Mouse (Mus musculus): ENCODE measurements around the gene Acad10. TPM values are rescaled to one million over a fixed set of nuclear protein-coding genes. Genes with fewer than 3 reads are reported as not detected.

Gene Acad10
- polyA plus RNA-seq, 1 experiment from 2014 or later: 7.8 TPM

- WGBS: 69% methylated on average over 6 of the region's 6 CpGs
- ATAC-seq: no peak
- Histone ChIP-seq H3K4me2 (ENCODE audit: low read depth, low read length) (no peak overlapping the region), H3K9me3 (ENCODE audit: control insufficient read depth, low read length) (no peaks in the 10 kb centered on the region), H3K27ac (ENCODE audit: low read length) (no peak overlapping the region), H3K4me3 (ENCODE audit: low read length) (no peak overlapping the region), H3K4me1 (ENCODE audit: control insufficient read depth, insufficient read depth, low read length) (peaks cover 27% of the 10 kb centered on the region), H3K9ac (ENCODE audit: low read depth, low read length) (no peak overlapping the region), H3K27me3 (replicated peaks; ENCODE audit: control insufficient read depth, insufficient read depth, low read length) (no peaks in the 10 kb centered on the region), H3K36me3 (ENCODE audit: control insufficient read depth, insufficient read depth, low read length) (no peaks in the 10 kb centered on the region)
Observed at GRCm38 (mm10) chr5:121594714-121595313, 65.5 kb downstream of the Acad10 start.

GRCm38 (mm10) chr5:121593451-121594401 lies 66.6 kb downstream of the Acad10 start, which contains the start of gene Aldh2:
Gene Aldh2 (minus strand): TSS chr5:121593824.
- H3K9ac ChIP-seq (ENCODE audit: low read depth, low read length): peak within 1 kb of the TSS; percentile 87
- WGBS: 4% methylated on average over 47 of the region's 47 CpGs

GRCm38 (mm10) chr5:121592816-121593407 lies 67.4 kb downstream of the Acad10 start:
- H3K27me3 ChIP-seq (replicated peaks; ENCODE audit: control insufficient read depth, insufficient read depth, low read length): no peaks in the 10 kb centered on the region
- peak overlapping the region; percentile 87 for H3K9ac ChIP-seq (ENCODE audit: low read depth, low read length)
- peaks cover 27% of the 10 kb centered on the region for H3K4me1 ChIP-seq (ENCODE audit: control insufficient read depth, insufficient read depth, low read length)
- peak overlapping the region; percentile 87 for H3K4me3 ChIP-seq (ENCODE audit: low read length)
- H3K9me3 ChIP-seq (ENCODE audit: control insufficient read depth, low read length): no peaks in the 10 kb centered on the region
- H3K36me3 ChIP-seq (ENCODE audit: control insufficient read depth, insufficient read depth, low read length): no peaks in the 10 kb centered on the region
- 4% methylated on average over 33 of the region's 33 CpGs for WGBS
- H3K4me2 ChIP-seq (ENCODE audit: low read depth, low read length): peak overlapping the region; percentile 92
- H3K27ac ChIP-seq (ENCODE audit: low read length): peak overlapping the region; percentile 87
- ATAC-seq: peak; percentile 63

More at GRCm38 (mm10) chr5:121593451-121594401, 66.6 kb downstream of the Acad10 start, which contains the start of gene Aldh2:
- no peaks in the 10 kb centered on the region for H3K9me3 ChIP-seq (ENCODE audit: control insufficient read depth, low read length)
- H3K4me3 ChIP-seq (ENCODE audit: low read length): peak within 1 kb of the TSS; percentile 87
- peak within 1 kb of the TSS; percentile 87 for H3K27ac ChIP-seq (ENCODE audit: low read length)
- no peaks in the 10 kb centered on the region for H3K27me3 ChIP-seq (replicated peaks; ENCODE audit: control insufficient read depth, insufficient read depth, low read length)
- ATAC-seq: peak; percentile 90
- peak within 1 kb of the TSS; percentile 92 for H3K4me2 ChIP-seq (ENCODE audit: low read depth, low read length)
- peaks cover 27% of the 10 kb centered on the region for H3K4me1 ChIP-seq (ENCODE audit: control insufficient read depth, insufficient read depth, low read length)
- H3K36me3 ChIP-seq (ENCODE audit: control insufficient read depth, insufficient read depth, low read length): no peaks in the 10 kb centered on the region

GRCm38 (mm10) chr5:121592064-121592815 lies 68.1 kb downstream of the Acad10 start:
- Histone ChIP-seq H3K4me1 (ENCODE audit: control insufficient read depth, insufficient read depth, low read length) (peaks cover 27% of the 10 kb centered on the region), H3K27ac (ENCODE audit: low read length) (no peak overlapping the region), H3K27me3 (replicated peaks; ENCODE audit: control insufficient read depth, insufficient read depth, low read length) (no peaks in the 10 kb centered on the region), H3K36me3 (ENCODE audit: control insufficient read depth, insufficient read depth, low read length) (no peaks in the 10 kb centered on the region), H3K9me3 (ENCODE audit: control insufficient read depth, low read length) (no peaks in the 10 kb centered on the region), H3K9ac (ENCODE audit: low read depth, low read length) (0 out of 2 replicates have a peak overlapping the region, but pooled peaks have one; percentile 87), H3K4me2 (ENCODE audit: low read depth, low read length) (peak overlapping the region; percentile 92), H3K4me3 (ENCODE audit: low read length) (peak overlapping the region; percentile 87)
- ATAC-seq: no peak
- WGBS: 66% methylated on average over 11 of the region's 11 CpGs

GRCm38 (mm10) chr5:121591417-121592063 lies 68.8 kb downstream of the Acad10 start:
- Histone ChIP-seq H3K27me3 (replicated peaks; ENCODE audit: control insufficient read depth, insufficient read depth, low read length) (no peaks in the 10 kb centered on the region), H3K9me3 (ENCODE audit: control insufficient read depth, low read length) (no peaks in the 10 kb centered on the region), H3K4me1 (ENCODE audit: control insufficient read depth, insufficient read depth, low read length) (peaks cover 29% of the 10 kb centered on the region), H3K4me2 (ENCODE audit: low read depth, low read length) (peak overlapping the region; percentile 92), H3K27ac (ENCODE audit: low read length) (no peak overlapping the region), H3K9ac (ENCODE audit: low read depth, low read length) (no peak overlapping the region), H3K36me3 (ENCODE audit: control insufficient read depth, insufficient read depth, low read length) (no peaks in the 10 kb centered on the region), H3K4me3 (ENCODE audit: low read length) (no peak overlapping the region)
- no peak for ATAC-seq
- 72% methylated on average over 11 of the region's 11 CpGs for WGBS

- 81% methylated on average over 6 of the region's 6 CpGs for WGBS
- ATAC-seq: no peak
- Histone ChIP-seq H3K4me1 (ENCODE audit: control insufficient read depth, insufficient read depth, low read length) (peaks cover 26% of the 10 kb centered on the region), H3K9ac (ENCODE audit: low read depth, low read length) (no peak overlapping the region), H3K27ac (ENCODE audit: low read length) (no peak overlapping the region), H3K9me3 (ENCODE audit: control insufficient read depth, low read length) (no peaks in the 10 kb centered on the region), H3K27me3 (replicated peaks; ENCODE audit: control insufficient read depth, insufficient read depth, low read length) (no peaks in the 10 kb centered on the region), H3K4me2 (ENCODE audit: low read depth, low read length) (no peak overlapping the region), H3K36me3 (ENCODE audit: control insufficient read depth, insufficient read depth, low read length) (no peaks in the 10 kb centered on the region), H3K4me3 (ENCODE audit: low read length) (no peak overlapping the region)
Observed at GRCm38 (mm10) chr5:121589928-121590327, 70.4 kb downstream of the Acad10 start.

GRCm38 (mm10) chr5:121586400-121587039 lies 73.8 kb downstream of the Acad10 start:
- no peak for ATAC-seq
- Histone ChIP-seq H3K36me3 (ENCODE audit: control insufficient read depth, insufficient read depth, low read length) (no peaks in the 10 kb centered on the region), H3K4me1 (ENCODE audit: control insufficient read depth, insufficient read depth, low read length) (peaks cover 19% of the 10 kb centered on the region), H3K9ac (ENCODE audit: low read depth, low read length) (peak overlapping the region; percentile 34; the same call in 1 of the 2 replicates), H3K4me2 (ENCODE audit: low read depth, low read length) (no peak overlapping the region), H3K27me3 (replicated peaks; ENCODE audit: control insufficient read depth, insufficient read depth, low read length) (no peaks in the 10 kb centered on the region), H3K27ac (ENCODE audit: low read length) (peak overlapping the region; percentile 76), H3K9me3 (ENCODE audit: control insufficient read depth, low read length) (no peaks in the 10 kb centered on the region), H3K4me3 (ENCODE audit: low read length) (no peak overlapping the region)
- WGBS: 50% methylated on average over 6 of the region's 6 CpGs

GRCm38 (mm10) chr5:121585699-121586098 lies 74.6 kb downstream of the Acad10 start:
- 94% methylated on average over 5 of the region's 5 CpGs for WGBS
- peaks cover 16% of the 10 kb centered on the region for H3K4me1 ChIP-seq (ENCODE audit: control insufficient read depth, insufficient read depth, low read length)
- no peaks in the 10 kb centered on the region for H3K36me3 ChIP-seq (ENCODE audit: control insufficient read depth, insufficient read depth, low read length)
- no peaks in the 10 kb centered on the region for H3K27me3 ChIP-seq (replicated peaks; ENCODE audit: control insufficient read depth, insufficient read depth, low read length)
- H3K4me3 ChIP-seq (ENCODE audit: low read length): no peak overlapping the region
- no peak for ATAC-seq
- H3K9ac ChIP-seq (ENCODE audit: low read depth, low read length): no peak overlapping the region
- H3K4me2 ChIP-seq (ENCODE audit: low read depth, low read length): no peak overlapping the region
- H3K9me3 ChIP-seq (ENCODE audit: control insufficient read depth, low read length): no peaks in the 10 kb centered on the region
- H3K27ac ChIP-seq (ENCODE audit: low read length): peak overlapping the region; percentile 76
